Mouse (Mus musculus) embryo, embryonic 11 days (tissue): Measurements from ENCODE around the gene Lhfp.

Source experiments
- DNase-seq: peaks from one replicate; pipeline ENCODE4 v3.0.0-alpha.2; 2015

Lhfp gene

GRCm38 (mm10) chr3:53173310-53174063 is 132.2 kb downstream of the Lhfp start:
- no peak for DNase-seq

- DNase-seq: no peak
These were observed 138.6 kb downstream of the Lhfp start for GRCm38 (mm10) chr3:53179936-53180335.

- DNase-seq: no peak
These were observed 144.1 kb downstream of the Lhfp start for GRCm38 (mm10) chr3:53185439-53185838.

- no peak for DNase-seq
These were observed 152.1 kb downstream of the Lhfp start for GRCm38 (mm10) chr3:53193441-53193840.

GRCm38 (mm10) chr3:53195666-53196107 is 154.4 kb downstream of the Lhfp start:
- no peak for DNase-seq

- DNase-seq: no peak
These were observed 158.8 kb downstream of the Lhfp start for GRCm38 (mm10) chr3:53200175-53200574.

- peak; percentile 25 for DNase-seq
These were observed 159.5 kb downstream of the Lhfp start for GRCm38 (mm10) chr3:53200853-53201252.

GRCm38 (mm10) chr3:53201670-53202069 is 160.3 kb downstream of the Lhfp start:
- DNase-seq: peak; percentile 46

GRCm38 (mm10) chr3:53202184-53202583 is 160.9 kb downstream of the Lhfp start:
- DNase-seq: peak; percentile 8

- no peak for DNase-seq
These were observed 161.4 kb downstream of the Lhfp start for GRCm38 (mm10) chr3:53202698-53203097.

GRCm38 (mm10) chr3:53203656-53204055 is 162.3 kb downstream of the Lhfp start:
- DNase-seq: no peak

GRCm38 (mm10) chr3:53204348-53204984 is 163.1 kb downstream of the Lhfp start:
- DNase-seq: no peak

- no peak for DNase-seq
These were observed 163.6 kb downstream of the Lhfp start for GRCm38 (mm10) chr3:53204985-53205365.

GRCm38 (mm10) chr3:53205706-53206105 is 164.4 kb downstream of the Lhfp start:
- DNase-seq: no peak

GRCm38 (mm10) chr3:53206509-53207224 is 165.3 kb downstream of the Lhfp start:
- DNase-seq: peak; percentile 71

- peak; percentile 59 for DNase-seq
These were observed 165.8 kb downstream of the Lhfp start for GRCm38 (mm10) chr3:53207225-53207528.

GRCm38 (mm10) chr3:53210691-53211526 is 169.6 kb downstream of the Lhfp start:
- peak; percentile 51 for DNase-seq

- DNase-seq: no peak
These were observed 171.3 kb downstream of the Lhfp start for GRCm38 (mm10) chr3:53212599-53212998.

- DNase-seq: no peak
These were observed 172.0 kb downstream of the Lhfp start for GRCm38 (mm10) chr3:53213346-53213745.

- DNase-seq: no peak
These were observed 172.5 kb downstream of the Lhfp start for GRCm38 (mm10) chr3:53213746-53214271.

GRCm38 (mm10) chr3:53214386-53214785 is 173.1 kb downstream of the Lhfp start:
- DNase-seq: no peak

- DNase-seq: no peak
These were observed 176.4 kb downstream of the Lhfp start for GRCm38 (mm10) chr3:53217697-53218096.
